Mouse (Mus musculus): ENCODE results near the gene Hpn.

- no peak for TF ChIP-seq CTCF (IDR thresholded peaks at IDR 0.05; ENCODE audit: borderline replicate concordance, control insufficient read depth, extremely low read depth, insufficient read depth, low read length, poor library complexity)
- no peak for TF ChIP-seq POLR2A (IDR thresholded peaks at IDR 0.05; ENCODE audit: control insufficient read depth, extremely low read depth, insufficient read depth, low read length, poor library complexity)
Observed at GRCm38 (mm10) chr7:31124381-31124780, 9.3 kb upstream of the Hpn start.
